Mouse (Mus musculus) mouse embryonic stem cell (cell line): ENCODE results near the gene Dph7.
"Not testable (repeated sequence)": the region's sequence is repeated elsewhere in the genome, so short reads cannot be mapped to it uniquely, and the experiment has no call there.

ENCODE experiments used
- in situ Hi-C, 2 experiments: fragments of 300-500 bp; cut with MboI; formaldehyde crosslinking; loops; 1 replicate in 1 of 2; 3 replicates in 1 of 2; pipeline ENCODE4 v1.14.3; 2019 to 2020; ENCODE audit warnings: low sequenced_read_pairs in 2 of 2, low pct_unique_long_range_greater_than_20kb in 1 of 2, mixed read lengths in 1 of 2; ENCODE audit not compliant: unreplicated experiment in 1 of 2

Dph7 gene

GRCm38 (mm10) chr2:24950189-24950535 lies 12.0 kb upstream of the Dph7 start:
- in situ Hi-C loops, result no loop called here

- in situ Hi-C loops, result no loop called here
Measured at GRCm38 (mm10) chr2:24952537-24953055, 9.6 kb upstream of the Dph7 start.

GRCm38 (mm10) chr2:24960910-24961309 lies 1.3 kb upstream of the Dph7 start:
- in situ Hi-C loops, result no loop called here

GRCm38 (mm10) chr2:24970386-24970785 lies 8.2 kb downstream of the Dph7 start:
- in situ Hi-C loops, result no loop called here

GRCm38 (mm10) chr2:24974452-24974851 lies 12.3 kb downstream of the Dph7 start:
- in situ Hi-C loops, result not testable (repeated sequence)

GRCm38 (mm10) chr2:24974906-24975703 lies 12.9 kb downstream of the Dph7 start, which contains the start of gene Mrpl41:
Gene Mrpl41, minus strand, starts transcription at chr2:24975098.
- in situ Hi-C loops, result no loop called here

GRCm38 (mm10) chr2:24975704-24976297 lies 13.6 kb downstream of the Dph7 start, which contains the start of gene Pnpla7:
Gene Pnpla7, plus strand, starts transcription at chr2:24976033.
- in situ Hi-C loops, result no loop called here

- in situ Hi-C loops, result no loop called here
Measured at GRCm38 (mm10) chr2:24976960-24977359, 14.8 kb downstream of the Dph7 start.

- in situ Hi-C loops, result no loop called here
Measured at GRCm38 (mm10) chr2:24987762-24988161, 25.6 kb downstream of the Dph7 start.

- in situ Hi-C loops, result no loop called here
Measured at GRCm38 (mm10) chr2:24995332-24995731, 33.1 kb downstream of the Dph7 start.

GRCm38 (mm10) chr2:24996471-24996870 lies 34.3 kb downstream of the Dph7 start:
- in situ Hi-C loops, result no loop called here

GRCm38 (mm10) chr2:25000544-25001235 lies 38.5 kb downstream of the Dph7 start:
- in situ Hi-C loops, result no loop called here

GRCm38 (mm10) chr2:25003946-25004786 lies 42.0 kb downstream of the Dph7 start:
- in situ Hi-C loops, result no loop called here

GRCm38 (mm10) chr2:25006767-25007166 lies 44.6 kb downstream of the Dph7 start:
- in situ Hi-C loops, result no loop called here

GRCm38 (mm10) chr2:25008250-25008649 lies 46.0 kb downstream of the Dph7 start:
- in situ Hi-C loops, result no loop called here
